In genomic region chr1:86526116-86526788, GRCm38 (mm10) we compare ENCODE assay signal across 8 mouse cellular contexts. TPM values are rescaled to one million over a fixed set of nuclear protein-coding genes. Genes with fewer than 3 reads are reported as not detected.
DNase-seq lines count a peak whose midpoint lies in the region; ATAC-seq and TF ChIP-seq lines count a peak whose summit lies in the region.

TSS of gene Ptma (plus strand) at chr1:86526726.

- no peaks in the 10 kb centered on the region for H3K9me3 ChIP-seq in heart, embryonic 12.5 days (replicated peaks)
- H3K9me3 ChIP-seq in kidney, postnatal 0 days (replicated peaks; ENCODE audit: low read length), result no peaks in the 10 kb centered on the region
- no peaks in the 10 kb centered on the region for H3K9me3 ChIP-seq in liver, embryonic 11.5 days (ENCODE audit: control insufficient read depth, low read length)
- H3K9me3 ChIP-seq in stomach, embryonic 14.5 days (ENCODE audit: control insufficient read depth, low read depth, low read length), result no peaks in the 10 kb centered on the region

- under 1% methylated on average over 52 of the region's 63 CpGs for WGBS in heart, embryonic 12.5 days
- WGBS in kidney, postnatal 0 days, result under 1% methylated on average over 53 of the region's 63 CpGs
- under 1% methylated on average over 56 of the region's 63 CpGs for WGBS in liver, embryonic 11.5 days
- under 1% methylated on average over 47 of the region's 63 CpGs for WGBS in stomach, embryonic 14.5 days

- no peaks in the 10 kb centered on the region for H3K27me3 ChIP-seq in heart, embryonic 12.5 days (replicated peaks)
- no peaks in the 10 kb centered on the region for H3K27me3 ChIP-seq in kidney, postnatal 0 days (ENCODE audit: insufficient read depth, low read length)
- no peaks in the 10 kb centered on the region for H3K27me3 ChIP-seq in liver, embryonic 11.5 days (replicated peaks; ENCODE audit: control insufficient read depth, insufficient read depth, low read length)
- H3K27me3 ChIP-seq in stomach, embryonic 14.5 days (ENCODE audit: control insufficient read depth, insufficient read depth, low read length), result no peaks in the 10 kb centered on the region

- peaks cover 42% of the 10 kb centered on the region for H3K4me1 ChIP-seq in heart, embryonic 12.5 days (replicated peaks)
- peaks cover 14% of the 10 kb centered on the region for H3K4me1 ChIP-seq in kidney, postnatal 0 days (replicated peaks; ENCODE audit: insufficient read depth, low read length)
- H3K4me1 ChIP-seq in liver, embryonic 11.5 days (replicated peaks; ENCODE audit: control insufficient read depth, insufficient read depth, low read length), result peaks cover 30% of the 10 kb centered on the region
- peaks cover 28% of the 10 kb centered on the region for H3K4me1 ChIP-seq in stomach, embryonic 14.5 days (ENCODE audit: control insufficient read depth, insufficient read depth, low read length)

- DNase-seq in CD4-positive helper T cell, adult 2 months (ENCODE audit: low read depth, low spot score), result peak; percentile 100
- DNase-seq in brain, embryonic 18.5 days (ENCODE audit: low read depth, low spot score), result peak; percentile 99
- peak; percentile 99 for DNase-seq in kidney, postnatal 0 days (ENCODE audit: low spot score)
- peak; percentile 100 for DNase-seq in liver, embryonic 11.5 days (ENCODE audit: low spot score)
- peak; percentile 99 for DNase-seq in naive thymus-derived CD4-positive, alpha-beta T cell, adult 2 months (ENCODE audit: low read depth)

- peak within 1 kb of the TSS; percentile 90 for H3K4me3 ChIP-seq in heart, embryonic 12.5 days
- peak within 1 kb of the TSS; percentile 89 for H3K4me3 ChIP-seq in kidney, postnatal 0 days (replicated peaks; ENCODE audit: low read depth, low read length)
- peak within 1 kb of the TSS; percentile 85 for H3K4me3 ChIP-seq in liver, embryonic 11.5 days (ENCODE audit: low read depth, low read length)
- H3K4me3 ChIP-seq in stomach, embryonic 14.5 days (ENCODE audit: low read depth, low read length), result peak within 1 kb of the TSS; percentile 100

- peaks cover 21% of the 10 kb centered on the region for H3K36me3 ChIP-seq in heart, embryonic 12.5 days
- H3K36me3 ChIP-seq in kidney, postnatal 0 days (ENCODE audit: insufficient read depth, low read length), result peaks cover 12% of the 10 kb centered on the region
- peaks cover 22% of the 10 kb centered on the region for H3K36me3 ChIP-seq in liver, embryonic 11.5 days (ENCODE audit: control insufficient read depth, insufficient read depth, low read length)
- peaks cover 21% of the 10 kb centered on the region for H3K36me3 ChIP-seq in stomach, embryonic 14.5 days (ENCODE audit: control insufficient read depth, insufficient read depth, low read length)

- TF ChIP-seq CTCF in kidney, postnatal 0 days (IDR thresholded peaks at IDR 0.05; ENCODE audit: low read depth), result 0 out of 2 replicates have a peak, but pooled peaks have one; percentile 1

- H3K9ac ChIP-seq in heart, embryonic 12.5 days, result peak within 1 kb of the TSS; percentile 100
- H3K9ac ChIP-seq in kidney, postnatal 0 days (ENCODE audit: low read depth, low read length), result peak within 1 kb of the TSS; percentile 99
- H3K9ac ChIP-seq in liver, embryonic 11.5 days (ENCODE audit: low read depth, low read length), result peak within 1 kb of the TSS; percentile 100
- peak within 1 kb of the TSS; percentile 100 for H3K9ac ChIP-seq in stomach, embryonic 14.5 days (replicated peaks; ENCODE audit: low read depth, low read length)

- H3K27ac ChIP-seq in heart, embryonic 12.5 days (ENCODE audit: poor library complexity, severe bottlenecking), result peak within 1 kb of the TSS; percentile 99
- peak within 1 kb of the TSS; percentile 100 for H3K27ac ChIP-seq in kidney, postnatal 0 days
- peak within 1 kb of the TSS; percentile 99 for H3K27ac ChIP-seq in liver, embryonic 11.5 days (ENCODE audit: low read depth, low read length)
- H3K27ac ChIP-seq in stomach, embryonic 14.5 days (ENCODE audit: low read length), result peak within 1 kb of the TSS; percentile 100

- peak; percentile 63 for ATAC-seq in erythroid progenitor cell, adult 5-6 weeks (replicated peaks; ENCODE audit: low FRiP score, poor library complexity, severe bottlenecking)
- peak; percentile 90 for ATAC-seq in heart, embryonic 12.5 days (ENCODE audit: insufficient number of reproducible peaks, low FRiP score)
- ATAC-seq in kidney, postnatal 0 days (replicated peaks; ENCODE audit: low FRiP score, low read depth), result peak; percentile 91
- peak; percentile 88 for ATAC-seq in liver, embryonic 11.5 days (replicated peaks; ENCODE audit: low FRiP score)
- peak; percentile 92 for ATAC-seq in stomach, embryonic 14.5 days (ENCODE audit: insufficient number of reproducible peaks, insufficient read depth, low FRiP score, low read depth)

- peak within 1 kb of the TSS; percentile 95 for H3K4me2 ChIP-seq in heart, embryonic 12.5 days
- peak within 1 kb of the TSS; percentile 83 for H3K4me2 ChIP-seq in kidney, postnatal 0 days (ENCODE audit: low read length)
- peak within 1 kb of the TSS; percentile 94 for H3K4me2 ChIP-seq in liver, embryonic 11.5 days
- H3K4me2 ChIP-seq in stomach, embryonic 14.5 days (replicated peaks; ENCODE audit: low read depth, low read length), result peak within 1 kb of the TSS; percentile 95

RNA-seq across cellular contexts. Expression of gene Ptma, which starts in this region (rescaled TPM):
- 1,278 and 1,332 TPM in 2 replicates for total RNA-seq in erythroid progenitor cell, adult 5-6 weeks (2015; ENCODE audit: low replicate concordance)
- 1,012 and 1,167 TPM in 2 replicates for total RNA-seq in erythroid progenitor cell, adult 5-6 weeks (2017; ENCODE audit: low replicate concordance)
- 1,057 and 1,113 TPM in 2 replicates for polyA plus RNA-seq in heart, embryonic 12.5 days (2016; fragmentation: Nextera tagmentation; extraction: Ambion mirVana)
- 2,429 and 2,697 TPM in 2 replicates for polyA plus RNA-seq in kidney, postnatal 0 days (2015; fragmentation: Nextera tagmentation; extraction: Ambion mirVana)
- polyA plus RNA-seq in liver, embryonic 11.5 days (2014; fragmentation: Nextera tagmentation; extraction: Ambion mirVana), result 2,666 and 2,805 TPM in 2 replicates
- 2,677 and 2,766 TPM in 2 replicates for polyA plus RNA-seq in stomach, embryonic 14.5 days (2014; fragmentation: Nextera tagmentation; extraction: Ambion mirVana)

Comparison
In these comparisons a context has a peak if more than half of its experiments do, and no peak if none do; other contexts are left out.
1. Peak in every context shown above with its lines: DNase-seq, ATAC-seq, H3K4me3 ChIP-seq and H3K27ac ChIP-seq.